Mouse (Mus musculus) bone marrow, adult 2 months (tissue): ENCODE data around the gene Gm9837. TPM values are rescaled to one million over a fixed set of nuclear protein-coding genes. Genes with fewer than 3 reads are reported as not detected.

Experiments
- H3K27ac ChIP-seq: fragments of 200-500 bp; 2 replicates; pipeline ENCODE4 v1.5.1; 2012; ENCODE audit warnings: low read depth, mild to moderate bottlenecking, control low read depth, inconsistent platforms, low read length; ENCODE audit not compliant: control insufficient read depth, poor library complexity, insufficient read depth
- H3K4me1 ChIP-seq: fragments of 200-500 bp; 2 replicates; pipeline ENCODE4 v1.6.1; 2011; ENCODE audit warnings: low read length; ENCODE audit not compliant: control insufficient read depth, insufficient read depth
- H3K4me3 ChIP-seq: fragments of 200-500 bp; replicated peaks from 2 replicates; pipeline ENCODE3; 2011; ENCODE audit warnings: mild to moderate bottlenecking, low read depth, low read length, control low read depth; ENCODE audit not compliant: control insufficient read depth
- CTCF ChIP-seq: fragments of 200-500 bp; IDR thresholded peaks from 2 replicates; pipeline ENCODE4 v1.5.1; 2011; ENCODE audit warnings: low read length, control low read depth; ENCODE audit not compliant: control insufficient read depth, insufficient read depth
- POLR2A ChIP-seq: fragments of 200-500 bp; IDR thresholded peaks from 2 replicates; pipeline ENCODE4 v1.6.1; 2011; ENCODE audit warnings: low read depth, mild to moderate bottlenecking, control low read depth, low read length, borderline replicate concordance; ENCODE audit not compliant: control insufficient read depth
- WGBS: fragments of 180-500 bp; shearing (Covaris S2); methylation state at CpG from one replicate; pipeline ENCODE4 v1.1.7; 2018; 5-methylcytosine and 5-hydroxymethylcytosine counted together
- polyA plus RNA-seq: library from polyadenylated mRNA; stranded (reverse); fragments of >200 nt; gene quantifications from 2 replicates; pipeline ENCODE4 v1.2.4, GENCODE M21; 2011; ENCODE audit warnings: low replicate concordance; ENCODE audit not compliant: missing spikeins, insufficient read depth, insufficient read length

Gm9837 gene
- polyA plus RNA-seq, 1 experiment: not detected

DNA sequence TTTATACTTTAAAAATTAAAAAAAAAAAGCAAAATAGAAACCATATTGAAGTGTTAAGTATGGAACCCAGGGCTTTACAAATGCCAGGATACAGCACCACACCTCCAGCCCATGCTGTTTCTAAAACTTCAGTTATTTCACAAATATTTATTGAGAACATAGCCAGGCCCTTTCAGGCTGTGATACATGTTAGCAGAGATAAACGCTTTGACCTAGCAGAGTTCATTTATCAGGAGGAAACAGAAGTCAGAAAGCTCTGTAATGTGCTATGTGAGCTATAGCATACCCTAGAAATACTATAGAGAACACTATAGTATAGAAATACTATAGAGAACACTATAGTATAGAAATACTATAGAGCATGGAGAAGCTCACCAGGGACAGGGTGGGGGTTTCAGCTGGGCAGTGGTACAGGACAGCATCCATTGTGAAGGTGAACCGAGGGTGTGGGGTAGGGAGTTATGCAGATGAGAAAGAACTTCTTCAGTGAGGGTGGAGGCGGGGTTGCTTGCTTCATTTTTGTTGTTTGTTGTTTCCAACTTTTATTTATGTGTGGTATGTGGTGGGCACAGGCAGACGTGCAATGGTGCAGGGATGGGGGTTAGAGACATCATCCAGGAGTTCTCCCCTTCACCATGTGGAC is 10.9 kb upstream of the Gm9837 start:
- H3K4me3 ChIP-seq: peak overlapping the region; percentile 9
- 55% methylated on average over 4 of the region's 4 CpGs for WGBS
- H3K4me1 ChIP-seq: peaks cover 2% of the 10 kb centered on the region
- H3K27ac ChIP-seq: peak overlapping the region; percentile 92
- no peak for TF ChIP-seq CTCF
- TF ChIP-seq POLR2A: no peak

GRCm38 (mm10) chr11:53479783-53480301 is 9.6 kb upstream of the Gm9837 start, which contains the start of the genes Gm9945 and Sowaha:
Gm9945 (plus strand) TSS chr11:53480166.
Sowaha (minus strand) TSS chr11:53480274.
- H3K4me1 ChIP-seq: peaks cover 2% of the 10 kb centered on the region
- peak within 1 kb of the TSS; percentile 87 for H3K27ac ChIP-seq
- H3K4me3 ChIP-seq: peak within 1 kb of the TSS; percentile 84
- no peak for TF ChIP-seq CTCF
- TF ChIP-seq POLR2A: peak; percentile 75
- 2% methylated on average over 40 of the region's 40 CpGs for WGBS

DNA sequence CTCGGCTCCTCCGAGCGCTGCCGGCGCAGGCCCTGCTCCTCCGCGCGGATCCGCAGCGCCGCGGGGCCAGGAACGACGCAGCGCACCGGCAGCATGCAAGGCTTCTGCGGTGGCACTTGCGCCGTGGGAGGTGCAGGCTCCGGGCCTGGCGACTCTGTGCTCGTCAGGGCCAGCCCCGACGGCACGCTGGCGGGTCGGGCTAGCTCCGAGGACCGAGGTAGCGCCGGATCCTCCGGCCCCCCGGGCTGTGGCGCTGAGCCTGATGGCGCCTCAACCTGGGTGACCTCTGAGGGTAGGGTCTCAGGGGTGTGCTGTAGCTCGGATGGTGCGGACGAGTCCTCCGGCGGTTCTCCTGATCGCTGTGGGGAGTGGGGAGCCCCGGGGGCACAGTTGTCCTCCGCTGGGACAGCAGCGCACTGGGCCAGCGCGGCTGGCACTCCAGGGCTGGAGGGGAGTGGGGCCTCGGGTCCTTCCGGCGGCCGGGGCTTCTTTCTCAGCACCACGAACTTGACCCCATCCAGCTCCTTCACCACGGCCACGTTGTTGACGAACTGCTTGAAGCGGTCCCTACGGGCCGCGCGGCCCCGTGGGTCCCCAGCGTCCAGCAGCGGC is 9.0 kb upstream of the Gm9837 start:
- Histone ChIP-seq H3K4me1 (peaks cover 2% of the 10 kb centered on the region), H3K27ac (peak overlapping the region; percentile 87), H3K4me3 (peak overlapping the region; percentile 84)
- 3% methylated on average over 62 of the region's 62 CpGs for WGBS
- TF ChIP-seq POLR2A: no peak

- H3K4me1 ChIP-seq: peaks cover 2% of the 10 kb centered on the region
- 10% methylated on average over 79 of the region's 79 CpGs for WGBS
- peak overlapping the region; percentile 84 for H3K4me3 ChIP-seq
- H3K27ac ChIP-seq: peak overlapping the region; percentile 87; the same call in 1 of the 2 replicates
- TF ChIP-seq POLR2A (peak; percentile 25; the same call in 1 of the 2 replicates), CTCF (no peak)
Observed at GRCm38 (mm10) chr11:53478383-53479170, 8.3 kb upstream of the Gm9837 start.

DNA sequence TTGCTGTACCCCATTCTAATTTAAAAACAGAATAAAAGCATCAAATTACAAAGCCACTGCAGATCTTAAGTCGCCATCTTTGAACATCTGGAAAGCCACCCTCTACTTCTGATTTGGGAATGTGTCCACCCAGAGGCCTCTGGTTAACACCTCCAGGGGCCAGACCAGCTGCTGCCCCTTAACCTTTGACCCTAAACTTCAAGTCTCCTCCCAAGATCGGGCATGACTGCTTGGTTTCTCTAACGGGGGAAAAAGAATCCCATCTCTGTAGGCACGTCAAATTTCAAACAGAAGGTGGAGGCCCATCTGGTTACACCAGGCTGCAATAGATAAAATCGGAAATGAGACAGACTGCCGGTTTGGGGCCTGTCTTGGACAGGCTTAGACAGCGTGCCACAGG is 7.6 kb upstream of the Gm9837 start:
- no peak for TF ChIP-seq POLR2A
- TF ChIP-seq CTCF: no peak
- Histone ChIP-seq H3K4me1 (peaks cover 2% of the 10 kb centered on the region), H3K4me3 (peak overlapping the region; percentile 84), H3K27ac (no peak overlapping the region)
- WGBS: 71% methylated on average over 7 of the region's 7 CpGs

GRCm38 (mm10) chr11:53475620-53476019 is 5.3 kb upstream of the Gm9837 start:
- Histone ChIP-seq H3K27ac (no peak overlapping the region), H3K4me1 (peaks cover 2% of the 10 kb centered on the region), H3K4me3 (no peak overlapping the region)
- WGBS: 51% methylated on average over 8 of the region's 8 CpGs
- no peak for TF ChIP-seq POLR2A
- TF ChIP-seq CTCF: no peak

- H3K27ac ChIP-seq: no peak overlapping the region
- no peaks in the 10 kb centered on the region for H3K4me1 ChIP-seq
- no peak for TF ChIP-seq CTCF
- no peak for TF ChIP-seq POLR2A
- WGBS: 84% methylated on average over 3 of the region's 3 CpGs
- H3K4me3 ChIP-seq: no peak overlapping the region
Observed at GRCm38 (mm10) chr11:53472709-53473108, 2.4 kb upstream of the Gm9837 start.

DNA sequence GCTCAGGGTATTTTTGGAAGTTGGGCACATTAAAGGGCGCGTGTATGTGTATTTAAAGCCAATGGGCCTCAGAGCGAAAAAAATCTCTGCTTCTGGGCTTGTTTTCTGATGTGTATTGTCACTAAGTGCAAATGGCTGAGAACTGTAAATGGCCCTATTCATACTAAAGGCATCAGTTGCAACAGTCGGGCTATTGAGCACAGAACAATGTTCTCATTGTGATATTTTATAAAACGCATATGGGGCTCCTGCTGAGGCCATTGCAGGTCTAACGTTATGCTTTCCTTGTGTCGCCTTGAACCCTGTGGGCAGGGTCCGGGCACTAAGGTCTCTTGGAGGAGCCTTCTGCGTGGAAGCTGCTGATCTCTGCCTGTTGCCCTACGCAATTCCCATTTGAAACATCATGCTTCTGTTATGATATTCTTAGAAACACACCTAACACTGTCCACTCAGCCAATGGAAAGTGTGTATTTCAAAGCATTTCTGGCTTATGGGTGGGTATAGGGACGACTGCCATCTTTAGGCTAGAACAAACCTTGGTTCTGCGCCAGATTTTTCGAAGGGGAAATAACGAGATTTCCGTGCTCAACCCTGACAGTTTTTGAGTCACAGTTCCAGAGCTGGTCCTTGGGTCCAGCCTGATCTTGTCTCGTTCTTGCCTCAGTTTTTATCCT is 848 bp downstream of the Gm9837 start:
- Histone ChIP-seq H3K27ac (no peak overlapping the region), H3K4me1 (no peaks in the 10 kb centered on the region), H3K4me3 (no peak overlapping the region)
- WGBS: 41% methylated on average over 16 of the region's 16 CpGs
- TF ChIP-seq CTCF (no peak), POLR2A (no peak)
